Mouse (Mus musculus) embryo, embryonic 10.5 days (tissue): ENCODE measurements around the gene Macrod1.

Experiments
- DNase-seq: peaks from one replicate; pipeline ENCODE4 v3.0.0-alpha.2; 2015; ENCODE audit warnings: low spot score

The Macrod1 gene

DNA sequence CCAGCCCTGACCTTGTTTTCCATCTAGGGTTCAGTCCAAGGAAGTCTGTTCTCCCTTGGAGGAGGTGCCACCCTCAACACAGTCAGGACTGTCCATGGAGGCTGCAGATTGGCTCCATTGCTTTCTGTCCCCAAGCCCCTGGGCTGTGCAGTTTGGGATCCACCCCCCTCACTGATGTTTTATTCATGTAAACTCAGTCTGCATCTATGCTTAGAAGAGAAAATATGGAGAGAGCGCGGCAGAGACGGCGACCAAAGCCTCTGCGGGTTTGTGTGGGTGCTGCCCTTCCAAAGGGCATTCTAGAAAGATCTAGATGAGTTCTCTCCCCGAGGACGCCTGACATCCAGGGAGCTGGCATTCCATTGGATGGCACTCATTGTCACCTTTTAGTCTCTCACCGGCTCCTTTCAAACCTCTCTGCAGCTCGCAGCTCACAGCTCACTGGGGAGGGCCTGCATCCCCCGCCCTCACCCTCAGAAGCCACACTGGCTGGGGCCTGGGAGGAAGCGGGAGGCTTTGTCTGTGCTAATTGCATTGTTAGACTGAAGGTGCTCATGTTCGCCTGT, 84.3 kb downstream of the Macrod1 start:
- DNase-seq = no peak

DNA sequence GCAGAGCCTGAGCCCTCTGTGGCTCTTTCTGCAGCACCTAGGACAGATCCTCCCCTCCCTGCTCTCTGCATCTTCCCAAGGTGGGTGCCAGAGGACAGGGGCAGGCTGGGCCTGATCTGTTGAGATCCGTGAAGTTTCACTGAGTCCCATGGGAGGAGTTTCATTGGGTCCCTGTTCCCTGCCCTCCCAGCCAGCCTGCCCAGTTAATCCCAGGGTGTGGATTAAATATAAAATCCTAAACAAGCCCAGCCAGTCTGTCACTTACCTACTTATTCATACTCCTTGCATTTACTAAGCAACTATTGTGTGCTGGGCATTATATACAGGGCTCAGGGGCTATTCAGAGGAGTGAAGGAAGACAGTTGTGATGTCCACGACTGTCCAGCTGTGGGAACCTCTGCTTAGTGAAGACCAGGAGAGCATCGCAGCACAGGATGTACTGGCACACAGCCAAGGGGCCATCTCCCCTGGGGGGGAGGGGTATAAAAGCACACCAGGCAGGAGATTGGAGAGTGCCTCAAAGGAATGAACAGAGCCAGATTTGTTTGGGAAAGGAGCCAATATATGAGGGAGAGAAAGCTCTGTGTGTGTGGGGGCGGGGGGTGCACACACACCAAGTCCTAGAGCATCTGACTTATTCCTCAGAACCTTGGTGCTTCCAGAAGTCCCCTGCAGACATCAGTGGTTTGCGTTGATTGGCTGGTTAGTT, 85.8 kb downstream of the Macrod1 start:
- no peak for DNase-seq

DNA sequence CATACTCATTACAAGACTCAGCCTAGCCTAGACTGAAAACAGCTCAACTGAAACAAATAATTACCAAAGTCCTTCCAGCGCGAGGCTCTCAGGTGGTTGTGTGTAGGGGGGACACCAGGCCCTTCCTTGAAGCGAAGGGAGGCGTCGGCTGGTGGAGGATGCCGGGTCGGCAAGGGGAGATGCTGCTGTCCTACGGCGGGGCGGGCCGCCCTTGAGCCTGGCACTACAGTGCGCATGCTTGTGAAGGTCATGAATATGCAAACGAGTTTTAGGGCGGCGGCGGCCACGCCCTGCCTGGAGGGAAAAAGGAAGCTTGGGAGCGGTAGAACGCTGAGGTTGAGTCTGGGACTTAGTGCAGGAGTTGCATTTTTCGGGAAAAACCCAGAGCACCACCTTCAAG, 87.2 kb downstream of the Macrod1 start:
- peak; percentile 87 for DNase-seq

DNA sequence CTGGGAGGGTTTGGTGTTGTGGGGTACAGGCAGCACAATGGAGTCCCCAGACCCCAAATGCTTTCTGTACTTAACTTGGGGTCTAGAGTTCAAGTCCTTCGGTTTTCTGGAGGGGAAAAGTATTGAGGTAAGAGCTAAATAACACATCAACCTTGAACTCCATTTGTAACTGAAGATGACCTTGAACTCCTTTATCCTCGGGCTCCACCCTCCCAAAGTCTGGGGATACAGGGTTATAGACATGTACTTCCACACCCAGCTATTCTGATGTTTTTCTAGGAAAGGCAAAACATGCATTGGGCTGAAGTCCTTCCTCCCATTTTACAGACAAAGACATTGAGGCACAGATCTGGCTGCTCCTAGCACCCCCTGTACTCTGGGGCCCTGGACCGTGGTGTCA, 87.8 kb downstream of the Macrod1 start:
- DNase-seq = no peak

DNA sequence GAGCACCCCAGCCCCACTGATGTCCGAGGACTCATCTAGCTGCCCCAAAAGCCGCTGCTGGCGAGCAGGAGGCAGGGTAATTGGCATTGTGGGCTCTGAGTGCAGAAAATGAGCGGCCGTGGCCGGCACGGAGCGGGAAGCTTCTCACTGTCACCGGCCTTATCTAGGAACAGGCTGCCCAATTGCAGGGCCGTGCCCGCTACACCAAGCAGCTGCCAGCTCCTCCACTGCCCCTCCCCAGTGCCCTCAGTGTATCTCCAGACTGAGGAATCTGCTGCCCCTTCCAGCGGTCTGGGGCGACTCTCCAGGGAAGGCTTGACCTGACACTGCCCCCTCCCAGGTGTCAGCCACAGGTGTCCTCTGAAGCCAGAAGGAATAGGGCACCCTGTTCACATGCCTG, 89.8 kb downstream of the Macrod1 start:
- no peak for DNase-seq

DNA sequence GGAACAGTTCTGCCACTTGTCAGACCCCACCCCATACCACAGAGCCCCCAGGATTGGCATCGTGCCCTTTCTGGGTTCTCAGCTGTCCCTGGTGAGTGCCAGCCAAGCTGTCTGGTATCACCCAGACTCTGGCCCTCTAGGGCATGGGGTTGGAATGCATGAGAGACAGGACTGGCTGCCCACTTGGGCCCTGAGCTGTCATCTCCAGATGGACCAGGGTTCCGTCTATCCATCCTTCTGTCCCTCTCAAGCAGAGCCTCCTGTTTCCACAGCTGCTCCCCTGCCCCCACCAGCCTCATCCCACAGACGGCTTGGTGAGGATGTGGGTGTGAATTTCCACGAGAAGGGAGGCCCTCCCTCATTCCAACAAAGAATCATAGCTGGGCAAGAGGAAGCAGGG, 91.5 kb downstream of the Macrod1 start:
- no peak for DNase-seq

DNA sequence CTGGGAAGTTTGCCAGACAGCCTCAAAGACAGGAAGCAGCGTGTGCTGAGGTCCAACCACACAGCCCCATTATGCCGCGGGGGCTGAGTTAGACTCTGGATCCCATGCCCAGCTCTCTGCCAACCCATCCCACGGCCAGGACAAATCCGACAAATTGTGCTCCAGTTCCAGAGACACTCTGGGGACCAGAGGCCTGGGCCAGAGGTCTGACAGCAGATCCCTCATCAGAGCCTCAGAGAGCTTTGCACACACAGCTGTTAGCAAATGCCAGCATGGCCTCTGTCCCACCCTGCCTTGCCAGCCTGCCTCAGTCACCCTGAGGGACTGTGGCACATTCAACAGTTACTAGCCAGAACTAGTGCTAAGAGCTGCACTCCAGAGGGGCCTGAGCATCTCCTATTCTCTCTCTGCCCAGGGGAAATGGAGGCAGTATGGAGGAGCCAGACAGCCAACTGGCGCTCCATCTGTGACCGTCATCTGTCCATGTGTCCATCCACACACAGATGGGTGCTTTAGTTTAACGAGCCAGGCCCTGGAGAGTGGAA, 92.0 kb downstream of the Macrod1 start:
- no peak for DNase-seq

DNA sequence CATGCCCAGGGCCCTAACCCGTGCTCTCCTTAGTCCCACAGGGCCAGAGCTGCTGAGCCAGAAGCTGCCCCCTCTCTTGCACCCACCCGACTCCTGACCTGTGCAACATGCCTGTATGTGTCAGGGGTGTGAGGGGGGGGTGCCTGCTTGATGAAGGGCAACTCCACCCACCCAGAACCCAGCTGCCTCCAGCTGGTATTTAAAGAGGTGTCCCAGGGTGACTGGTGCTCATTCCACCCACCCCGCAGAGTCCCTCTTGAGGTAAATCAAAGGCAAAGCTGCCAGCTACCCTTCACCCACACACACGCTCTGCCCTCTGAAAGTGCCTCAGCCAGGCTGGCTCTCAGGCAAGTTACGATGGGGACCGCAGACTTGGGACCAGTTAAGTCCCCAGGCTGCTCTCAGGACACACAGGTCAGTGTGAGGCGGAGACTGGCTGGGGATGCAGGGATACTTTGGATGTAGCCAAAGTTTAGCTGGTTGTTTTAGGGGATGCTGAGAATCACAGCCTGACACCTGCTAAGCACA, 92.6 kb downstream of the Macrod1 start:
- DNase-seq = no peak

DNA sequence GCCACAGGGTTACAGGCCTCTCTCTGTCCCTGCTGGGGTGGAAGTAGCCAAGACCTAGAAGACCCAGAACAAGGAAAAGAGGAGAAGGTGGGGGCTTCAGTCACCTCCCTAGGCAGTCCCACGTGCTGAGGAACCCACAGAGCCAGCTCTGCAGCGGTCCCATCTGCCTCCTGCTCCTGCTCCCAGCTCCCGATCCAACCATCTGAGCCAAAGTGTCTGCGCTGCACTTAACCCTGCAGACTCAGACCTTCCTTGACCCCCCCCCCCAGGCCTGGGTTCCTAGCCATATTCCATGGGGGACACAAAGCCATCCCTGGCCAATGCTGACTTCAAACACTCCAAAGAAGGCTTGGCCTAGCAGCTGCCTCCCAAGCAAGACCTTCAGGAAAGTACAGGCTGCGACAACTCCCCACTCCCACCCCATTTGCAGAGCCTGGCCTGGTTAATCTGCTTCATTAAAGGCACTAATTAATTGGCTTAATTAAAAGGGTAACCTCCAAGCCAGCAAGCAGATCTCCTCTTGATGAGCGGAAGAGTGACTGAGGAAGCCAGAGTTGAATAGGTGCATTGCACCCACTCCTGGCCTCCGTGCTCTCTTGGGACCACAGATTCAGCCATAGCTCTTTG, 94.8 kb downstream of the Macrod1 start:
- DNase-seq = no peak

DNA sequence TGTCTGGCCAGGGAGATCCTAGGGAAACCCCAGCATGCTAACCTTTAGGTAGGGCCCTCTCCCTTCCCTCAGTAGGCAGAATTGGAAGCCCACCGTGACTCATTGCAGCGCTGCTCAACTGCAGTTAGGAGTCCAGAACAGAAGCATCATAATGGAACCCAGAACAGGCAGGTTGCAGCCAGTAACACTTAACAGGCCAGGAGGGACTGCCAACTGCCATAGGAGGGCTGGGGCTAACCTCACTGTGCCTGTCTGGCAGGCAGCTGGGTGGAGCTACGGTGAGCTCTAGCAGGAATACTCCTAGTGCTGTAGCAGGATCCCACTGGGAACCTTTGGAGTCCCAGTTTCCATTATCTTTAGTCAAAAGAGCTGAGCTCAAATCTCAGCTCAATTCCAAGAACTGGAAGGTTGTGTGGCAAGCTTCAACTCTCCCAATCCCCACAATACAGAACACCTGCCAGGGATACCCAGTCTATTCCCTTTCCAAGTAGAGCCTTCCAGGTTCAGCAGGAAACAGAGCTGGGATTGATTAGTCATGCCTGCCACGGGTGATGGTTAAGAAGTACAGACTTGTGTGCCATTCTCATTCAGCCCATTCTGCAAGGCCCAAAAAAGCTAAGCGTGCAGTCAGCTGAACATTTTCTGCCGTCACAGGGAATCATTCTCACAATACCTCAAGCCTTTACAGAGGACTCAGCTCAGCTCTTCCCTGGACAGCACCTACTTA, 95.5 kb downstream of the Macrod1 start:
- DNase-seq = no peak

DNA sequence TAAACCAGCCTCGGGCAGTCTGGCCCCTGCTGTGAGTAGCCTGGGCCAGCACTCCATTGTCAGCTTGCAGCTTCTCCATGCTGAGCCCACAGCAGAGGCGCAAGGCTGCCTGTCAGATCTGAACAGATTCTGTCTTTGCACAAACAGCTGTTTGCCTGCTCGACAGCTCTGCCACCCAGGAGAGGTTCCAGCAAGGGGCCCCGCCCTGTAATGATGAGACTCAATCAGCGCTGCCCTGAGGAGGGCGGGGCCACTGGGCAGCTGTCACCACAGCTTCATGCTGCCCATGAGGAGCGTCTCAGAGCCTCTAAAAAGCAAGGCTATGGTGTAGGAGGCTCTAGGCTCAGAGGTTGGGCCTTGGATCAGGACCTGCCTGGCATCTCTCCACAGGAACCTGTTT, 96.6 kb downstream of the Macrod1 start:
- no peak for DNase-seq

DNA sequence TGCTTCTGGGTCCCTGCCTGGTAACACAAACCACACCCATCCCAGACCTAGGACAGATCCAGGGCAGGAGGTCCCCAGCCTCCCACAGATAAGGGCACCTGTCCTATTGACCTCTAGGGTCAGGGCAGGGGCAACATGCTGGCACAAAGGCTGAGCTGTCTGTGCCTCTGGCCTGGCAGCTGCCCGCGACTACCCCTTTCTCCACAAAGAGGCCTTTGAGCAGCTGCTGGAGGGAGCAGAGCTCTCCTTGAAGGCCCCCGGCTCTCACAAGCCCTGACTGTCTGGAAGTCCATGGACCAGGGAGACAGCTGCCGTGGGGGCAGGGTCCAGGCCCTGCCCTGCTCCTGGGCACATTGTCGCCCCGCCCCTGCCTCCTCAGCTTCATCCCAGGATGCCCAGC, 98.6 kb downstream of the Macrod1 start:
- no peak for DNase-seq

DNA sequence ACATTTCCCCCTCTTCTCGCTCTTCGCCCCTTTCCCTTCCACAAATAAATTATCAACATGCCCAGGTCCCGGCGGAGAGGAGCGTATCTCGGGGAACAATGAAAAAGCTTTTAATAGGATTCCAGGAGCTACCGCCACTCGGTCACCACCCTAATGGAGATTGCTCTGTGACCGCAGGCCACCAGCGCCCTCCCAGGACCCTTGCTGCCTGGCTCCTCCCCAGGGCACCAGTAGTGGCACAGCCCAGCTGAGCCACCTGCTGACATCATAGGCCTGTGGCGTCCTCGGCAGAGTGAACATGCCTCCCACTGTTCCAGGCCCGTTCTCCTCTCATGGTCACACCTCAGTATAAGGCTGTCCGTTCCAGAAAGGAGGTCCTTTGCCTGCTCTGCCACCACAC, 101.1 kb downstream of the Macrod1 start:
- no peak for DNase-seq

DNA sequence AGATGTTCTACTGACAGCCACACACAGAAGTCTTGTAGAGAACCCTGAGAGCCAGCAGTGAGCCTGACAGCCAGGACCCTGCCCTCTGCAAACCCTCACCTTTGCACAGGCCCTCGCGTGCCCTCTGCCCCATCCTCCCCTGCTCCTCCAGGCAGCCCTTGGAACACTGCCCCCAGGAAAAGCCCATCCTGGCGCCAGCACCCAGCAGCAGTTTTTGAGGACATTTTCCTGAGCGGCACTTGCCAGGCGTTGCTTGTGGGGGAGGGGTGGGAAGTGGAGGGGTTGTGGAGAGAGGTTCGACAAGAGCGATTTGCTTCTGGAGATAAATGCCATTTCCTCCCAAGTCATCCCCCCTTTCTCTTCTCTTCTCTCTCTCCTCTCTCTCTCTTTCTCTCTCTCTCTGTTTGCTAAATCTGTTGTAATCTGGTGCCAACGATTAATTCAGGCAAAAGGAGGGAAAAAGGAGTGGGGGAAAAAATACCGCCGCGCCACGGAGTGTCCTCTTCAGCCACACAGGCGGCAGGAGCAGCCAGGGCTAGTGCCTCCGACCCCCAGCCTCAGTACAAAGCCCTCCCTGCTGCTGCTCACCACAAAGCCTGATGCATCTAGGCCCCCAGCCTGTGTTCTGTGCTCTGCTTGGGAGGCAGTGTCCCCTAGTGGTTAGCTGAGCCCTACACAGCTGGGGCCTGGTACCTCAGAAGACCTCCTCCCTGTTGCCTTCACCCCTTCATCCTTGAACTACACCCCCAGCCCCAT, 103.7 kb downstream of the Macrod1 start:
- peak; percentile 81 for DNase-seq

DNA sequence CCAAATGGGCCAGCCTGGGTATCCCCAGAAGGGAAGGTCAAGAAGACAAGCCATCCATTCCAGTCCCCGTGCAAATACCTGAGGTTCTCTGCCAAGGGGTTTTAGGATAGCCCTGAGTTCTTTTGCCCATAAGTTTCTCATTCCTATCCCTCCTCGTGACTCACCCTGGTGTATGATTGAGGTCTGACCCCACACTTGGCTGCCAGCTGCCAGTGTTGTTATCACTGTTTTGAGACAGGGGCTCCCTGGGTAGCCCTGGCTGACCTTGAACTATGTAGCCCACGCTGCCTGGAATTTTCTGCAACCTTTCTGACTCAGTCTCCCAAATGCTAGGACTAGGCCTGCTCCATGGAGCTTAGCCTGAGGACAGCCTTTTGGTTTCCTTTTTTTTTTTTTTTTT, 104.5 kb downstream of the Macrod1 start:
- no peak for DNase-seq

DNA sequence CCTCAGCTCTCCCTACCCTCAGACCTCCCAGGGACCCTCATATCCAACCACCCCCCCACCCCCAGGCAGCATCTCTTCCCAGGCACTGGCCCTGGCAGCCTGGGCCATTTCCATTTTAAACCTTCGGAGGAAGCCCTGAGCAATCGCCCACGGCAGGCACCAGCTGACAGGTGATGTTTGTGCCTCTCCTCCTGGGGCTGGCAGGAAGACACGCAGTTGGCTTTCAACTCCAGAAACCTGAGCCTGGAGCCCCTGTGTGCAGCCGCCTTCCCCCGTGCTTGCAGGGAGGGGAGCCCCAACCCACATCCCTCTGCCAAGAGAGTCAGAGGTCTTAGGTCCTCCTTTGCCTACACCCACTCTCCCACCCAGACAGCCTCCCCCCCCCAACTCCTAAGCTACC, 107.6 kb downstream of the Macrod1 start:
- no peak for DNase-seq

DNA sequence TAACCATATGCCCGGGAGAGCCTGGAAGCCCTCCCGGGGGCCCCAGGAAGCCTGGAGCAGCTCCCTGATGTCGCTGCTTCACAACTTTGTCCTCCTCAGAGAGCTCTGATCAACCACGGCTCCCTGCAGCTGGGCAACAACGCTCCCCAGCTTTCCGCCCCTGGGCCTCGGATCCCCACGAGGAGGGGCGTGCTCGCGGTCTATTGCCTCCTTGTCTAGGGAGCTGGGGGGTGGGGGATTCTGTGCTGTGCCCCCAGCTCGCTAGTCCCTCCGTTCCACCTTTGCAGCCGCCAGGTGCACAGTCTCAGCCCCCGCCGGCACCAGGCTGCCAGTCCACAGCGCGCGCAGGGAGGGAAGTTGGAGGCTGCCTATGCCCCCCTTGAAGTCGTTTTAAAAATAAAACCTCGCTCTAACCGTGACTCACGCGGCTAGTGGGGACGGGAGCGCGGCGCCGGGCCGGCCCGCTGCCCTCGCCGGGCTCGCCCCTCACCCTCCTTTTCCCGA, 108.3 kb downstream of the Macrod1 start:
- DNase-seq = no peak

DNA sequence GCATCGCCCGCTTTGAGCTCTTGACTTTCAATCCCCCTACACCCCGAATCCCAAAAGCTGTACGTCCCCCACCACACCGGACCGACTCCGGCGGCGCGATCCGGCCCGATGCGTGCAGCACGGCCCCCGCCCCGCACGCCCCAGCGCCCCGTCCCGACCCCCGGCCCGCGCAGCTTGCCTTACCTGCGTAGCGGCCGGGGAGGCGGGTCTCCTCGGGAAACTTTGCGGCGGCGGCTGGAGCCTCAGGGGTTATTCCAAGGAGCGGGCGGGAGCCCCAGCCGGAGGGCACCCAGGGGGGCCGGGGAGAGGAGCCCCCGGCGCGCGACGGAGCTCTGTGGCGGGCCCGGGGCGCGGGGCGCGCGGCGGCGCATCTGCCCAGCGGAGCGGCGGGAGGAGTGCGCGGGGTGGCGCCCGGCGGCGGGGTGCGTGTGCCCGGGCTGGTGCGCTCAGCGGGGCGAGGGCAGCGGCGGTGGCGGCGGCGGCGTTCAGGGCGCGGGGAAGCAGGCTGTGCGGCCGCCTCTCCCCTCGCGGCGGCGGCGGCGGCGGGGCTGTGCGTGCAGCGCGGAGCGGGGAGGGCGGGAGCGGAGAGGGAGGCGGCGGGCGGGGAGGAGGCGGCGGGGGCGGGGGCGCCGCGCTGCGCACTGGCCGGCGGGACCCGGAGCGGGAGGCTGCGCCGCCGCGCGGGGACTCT, 109.0 kb downstream of the Macrod1 start:
- no peak for DNase-seq

DNA sequence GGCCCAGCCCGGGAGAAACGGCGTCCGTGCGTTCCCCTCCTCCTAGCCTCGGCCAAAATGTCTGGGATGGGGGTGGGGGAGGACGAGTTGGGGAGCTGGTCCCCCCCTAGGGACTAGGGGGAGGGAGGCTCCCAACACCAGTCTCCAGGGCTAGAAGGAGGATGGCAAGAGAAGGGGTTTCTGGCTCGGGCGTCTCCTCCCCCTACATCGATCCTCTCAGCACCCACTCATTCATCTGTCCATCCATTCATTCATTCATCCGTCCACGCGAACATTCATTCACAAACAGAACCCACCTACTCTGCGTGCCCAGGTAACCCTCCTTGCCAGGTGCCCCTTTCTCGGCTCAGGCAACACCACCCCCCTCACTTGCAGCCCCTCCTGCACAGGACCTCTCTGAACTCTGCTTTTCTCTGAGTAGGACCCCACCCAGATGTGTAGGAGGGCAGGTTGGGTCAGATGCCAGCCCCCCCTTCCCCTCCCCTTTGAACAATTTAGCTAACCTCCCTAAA, 109.6 kb downstream of the Macrod1 start:
- DNase-seq = no peak

DNA sequence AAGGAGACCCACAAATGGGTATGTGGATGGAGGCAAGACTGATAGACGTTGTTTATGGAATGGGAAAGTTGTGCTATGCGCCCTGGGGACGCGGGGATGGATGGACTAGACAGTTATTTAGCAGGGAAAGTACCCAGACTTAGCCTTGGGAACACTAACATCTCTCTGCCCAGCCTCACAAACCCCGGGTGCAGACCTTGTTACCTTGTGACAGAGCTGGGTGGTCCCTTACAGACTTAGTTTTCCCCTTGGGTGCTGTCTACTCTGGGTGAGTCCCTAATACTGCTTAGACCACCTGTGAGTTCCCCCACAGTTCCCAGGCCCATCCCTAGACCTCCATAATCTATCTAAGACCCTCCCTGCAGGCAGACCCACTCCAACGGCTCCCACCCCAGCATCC, 110.2 kb downstream of the Macrod1 start:
- DNase-seq = no peak

DNA sequence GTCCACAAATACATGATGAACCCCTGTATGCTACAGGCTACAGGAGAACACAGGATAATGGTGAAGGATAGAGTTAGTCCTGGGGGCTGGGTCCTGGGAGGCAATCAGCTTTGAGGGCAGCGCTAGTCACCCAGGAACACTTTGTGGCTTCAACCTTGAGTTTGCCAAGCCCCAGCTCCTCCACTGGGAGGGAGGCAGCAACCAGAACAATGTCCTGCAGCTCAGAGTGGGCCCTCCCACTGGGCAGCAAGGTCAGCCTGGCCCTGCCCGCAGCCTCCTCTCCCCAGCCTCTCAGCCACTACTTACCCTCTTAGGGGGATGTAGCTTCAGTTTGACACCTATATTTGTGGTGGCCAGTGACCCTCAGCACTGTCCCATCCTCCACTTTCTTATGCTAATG, 111.8 kb downstream of the Macrod1 start:
- DNase-seq = no peak
